Mouse (Mus musculus) adrenal gland, postnatal 36 days (tissue): ENCODE results near the gene Eea1. TPM values are rescaled to one million over a fixed set of nuclear protein-coding genes. Genes with fewer than 3 reads are reported as not detected.
"Not testable (repeated sequence)": the region's sequence is repeated elsewhere in the genome, so short reads cannot be mapped to it uniquely, and the experiment has no call there.

Experiments
- DNase-seq, 2 experiments: peaks; one replicate each; pipeline ENCODE4 v3.0.0; 2021; ENCODE audit warnings: mixed read lengths in 1 of 2
- total RNA-seq, 2 experiments: library from RNA; stranded (reverse); gene quantifications; 2 replicates each; pipeline ENCODE4 v1.2.3; 2021

Gene Eea1
- total RNA-seq, 2 experiments from 2014 or later = 27.0 to 42.1 TPM

GRCm38 (mm10) chr10:96067347-96067746 lies 126.9 kb downstream of the Eea1 start:
- no peak for DNase-seq

- no peak for DNase-seq
These were observed 133.9 kb downstream of the Eea1 start for GRCm38 (mm10) chr10:96074386-96074785.

GRCm38 (mm10) chr10:96075403-96075802 lies 135.0 kb downstream of the Eea1 start:
- no peak for DNase-seq

- DNase-seq = no peak
These were observed 135.4 kb downstream of the Eea1 start for GRCm38 (mm10) chr10:96075880-96076279.

- no peak for DNase-seq
These were observed 136.0 kb downstream of the Eea1 start for GRCm38 (mm10) chr10:96076461-96076860.

GRCm38 (mm10) chr10:96077480-96078066 lies 137.1 kb downstream of the Eea1 start:
- not testable (repeated sequence) for DNase-seq

GRCm38 (mm10) chr10:96079823-96080222 lies 139.4 kb downstream of the Eea1 start:
- DNase-seq = no peak

GRCm38 (mm10) chr10:96080440-96081381 lies 140.3 kb downstream of the Eea1 start:
- peak; percentile 4 to 32 for DNase-seq

GRCm38 (mm10) chr10:96082203-96082602 lies 141.8 kb downstream of the Eea1 start:
- DNase-seq = no peak

- no peak for DNase-seq
These were observed 149.3 kb downstream of the Eea1 start for GRCm38 (mm10) chr10:96089744-96090143.

GRCm38 (mm10) chr10:96090388-96090787 lies 149.9 kb downstream of the Eea1 start:
- no peak for DNase-seq

- no peak for DNase-seq
These were observed 153.6 kb downstream of the Eea1 start for GRCm38 (mm10) chr10:96093890-96094531.

GRCm38 (mm10) chr10:96094559-96094958 lies 154.1 kb downstream of the Eea1 start:
- DNase-seq = no peak

Other genes with a start within 250 kb of the Eea1 start
- gene Gm33543, start 97.7 kb upstream of the Eea1 start, total RNA-seq = not detected
- gene Gm5426, start 196.0 kb downstream of the Eea1 start, total RNA-seq = not detected